Mouse (Mus musculus) gastrocnemius, postnatal 25 days (tissue): Measurements from ENCODE around the gene Cldn7. TPM values are rescaled to one million over a fixed set of nuclear protein-coding genes. Genes with fewer than 3 reads are reported as not detected.
A peak's percentile ranks its signal among the peaks of the same experiment; 100 is the strongest.
"Not testable (repeated sequence)": the region's sequence is repeated elsewhere in the genome, so short reads cannot be mapped to it uniquely, and the experiment has no call there.

Experiments
- DNase-seq: peaks from one replicate; pipeline ENCODE4 v3.0.0; 2022
- total RNA-seq, 2 experiments: library from RNA; stranded (reverse); gene quantifications; 1 replicate in 1 of 2; 2 replicates in 1 of 2; pipeline ENCODE4 v1.2.3; 2021

Cldn7 gene
- total RNA-seq, 2 experiments from 2014 or later, result 0.91 TPM; not detected in 1

DNA sequence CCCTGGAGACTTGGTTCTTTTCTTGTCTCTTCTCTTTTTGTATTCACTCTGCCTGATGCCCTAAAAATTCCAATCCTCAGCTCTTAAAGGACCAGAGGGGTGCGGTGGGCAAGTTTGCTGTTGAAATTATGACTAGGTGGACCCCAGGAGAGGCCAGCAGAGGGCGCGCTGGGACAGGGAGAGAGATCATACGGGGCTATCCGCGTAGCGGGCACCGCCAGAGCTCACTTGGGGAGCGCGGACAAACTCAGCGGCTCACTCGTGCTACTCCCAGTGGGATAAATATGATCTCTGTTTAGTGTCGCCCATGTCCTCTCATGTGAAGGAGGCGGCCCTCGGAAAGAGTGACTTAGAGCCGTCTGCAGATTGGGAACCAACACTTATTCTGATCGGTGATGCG, 30.4 kb upstream of the Cldn7 start:
- DNase-seq, result peak; percentile 82

DNA sequence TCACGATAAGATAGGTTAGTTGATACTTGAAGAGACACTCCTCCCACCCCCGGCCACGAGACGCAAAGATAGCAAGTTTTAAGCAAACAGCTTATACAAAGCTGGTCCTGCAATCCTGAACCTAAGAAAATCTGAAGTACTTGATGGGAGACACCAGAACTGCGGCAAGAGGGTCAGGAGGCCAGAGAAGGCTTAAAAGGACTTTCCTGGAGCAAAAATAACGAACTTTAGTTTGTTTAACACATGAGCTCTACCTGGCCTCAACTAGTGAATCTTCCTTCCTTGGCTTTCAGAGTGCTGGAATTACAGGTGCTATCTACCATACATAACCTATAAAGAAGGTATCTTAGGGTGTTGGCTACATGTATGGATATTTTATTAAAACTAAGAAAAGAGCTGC, 29.9 kb upstream of the Cldn7 start:
- no peak for DNase-seq

- DNase-seq, result peak; percentile 88
Measured at GRCm38 (mm10) chr11:69935137-69935879, 29.3 kb upstream of the Cldn7 start, which contains the start of gene Ybx2. Gene Ybx2, plus strand, starts transcription at chr11:69935796.

DNA sequence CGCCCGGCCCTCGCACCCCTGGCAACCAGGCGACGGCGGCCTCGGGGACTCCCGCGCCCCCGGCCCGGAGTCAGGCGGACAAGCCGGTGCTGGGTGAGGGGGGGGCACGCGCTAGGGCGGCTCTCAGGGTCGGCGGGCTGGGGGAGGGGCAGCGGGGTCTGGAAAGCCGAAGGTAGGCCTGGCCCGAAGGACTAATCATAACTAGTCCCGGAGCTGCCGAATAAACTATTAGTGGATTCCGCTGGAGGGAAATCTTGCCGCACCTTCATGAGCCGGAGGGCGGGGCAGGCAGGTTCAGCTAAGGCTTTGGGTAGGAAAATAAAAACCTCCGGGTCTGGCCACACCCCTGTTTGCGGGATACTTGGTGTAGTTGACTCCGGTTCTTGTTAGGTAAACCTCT, 28.4 kb upstream of the Cldn7 start:
- DNase-seq, result no peak

GRCm38 (mm10) chr11:69936714-69937347, 27.7 kb upstream of the Cldn7 start:
- peak; percentile 29 for DNase-seq

GRCm38 (mm10) chr11:69937385-69937784, 27.2 kb upstream of the Cldn7 start:
- peak; percentile 74 for DNase-seq

GRCm38 (mm10) chr11:69937834-69938233, 26.7 kb upstream of the Cldn7 start:
- no peak for DNase-seq

DNA sequence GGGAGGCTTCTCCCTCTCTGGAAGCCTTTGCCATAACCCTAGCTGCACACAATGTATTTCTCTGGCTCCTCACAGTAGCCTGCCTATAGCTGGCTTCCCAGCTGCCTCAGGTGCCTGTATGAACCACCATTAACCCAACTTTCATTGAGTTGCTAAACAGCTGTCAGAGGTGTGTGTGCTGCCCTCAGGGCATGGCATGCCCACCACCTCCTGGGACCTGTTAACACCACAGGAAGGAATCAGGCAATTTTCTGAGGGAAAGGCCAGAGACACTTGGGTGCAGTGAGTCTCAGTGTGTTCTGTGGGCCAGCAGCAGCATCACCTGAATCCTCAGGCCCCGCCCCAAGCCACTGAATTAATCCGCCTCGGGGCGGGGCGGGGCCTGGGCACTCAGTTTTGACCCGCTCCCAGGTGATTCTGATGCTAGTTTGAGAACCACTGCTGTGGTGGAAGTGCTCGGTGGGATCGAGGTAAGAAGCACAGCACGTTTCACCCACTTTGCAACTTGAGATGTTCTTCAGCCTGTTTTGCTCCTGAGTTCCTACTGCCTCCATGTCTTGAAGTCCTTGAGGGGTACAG, 26.1 kb upstream of the Cldn7 start:
- no peak for DNase-seq

- no peak for DNase-seq
Measured at GRCm38 (mm10) chr11:69939181-69939580, 25.4 kb upstream of the Cldn7 start.

DNA sequence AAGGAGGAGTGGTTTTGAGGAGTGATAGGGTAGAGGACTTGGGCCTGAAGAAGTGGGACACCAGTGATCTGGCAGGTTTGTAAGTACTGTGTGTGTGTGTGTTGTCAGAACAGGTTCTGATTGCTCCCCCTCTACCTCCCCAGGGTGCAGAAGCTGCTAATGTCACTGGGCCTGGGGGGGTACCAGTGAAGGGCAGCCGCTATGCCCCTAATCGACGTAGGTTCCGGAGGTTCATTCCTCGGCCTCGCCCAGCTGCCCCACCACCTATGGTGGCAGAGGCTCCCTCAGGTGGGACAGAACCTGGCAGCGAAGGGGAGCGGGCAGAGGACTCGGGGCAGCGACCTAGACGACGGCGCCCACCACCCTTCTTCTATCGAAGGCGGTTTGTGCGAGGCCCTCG, 24.8 kb upstream of the Cldn7 start:
- DNase-seq, result no peak

DNA sequence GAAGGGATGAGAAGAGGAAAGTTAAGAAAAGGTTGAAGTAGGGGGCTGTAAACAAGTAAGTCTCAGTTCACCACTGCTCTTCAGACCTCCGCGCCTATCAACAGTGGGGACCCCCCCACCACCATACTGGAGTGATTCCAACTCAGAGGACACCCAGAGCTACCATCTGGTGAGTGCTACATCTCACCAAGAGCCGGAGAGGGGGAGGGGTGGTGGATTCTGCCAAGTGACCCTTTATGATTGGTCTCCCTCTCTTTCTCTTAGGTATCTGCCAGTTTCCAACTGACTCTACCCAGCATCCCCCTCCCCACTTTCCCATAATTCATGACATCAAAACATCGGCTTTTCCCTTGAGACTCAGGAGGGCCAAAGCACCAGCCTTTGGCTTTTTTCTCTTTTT, 23.6 kb upstream of the Cldn7 start:
- peak; percentile 37 for DNase-seq

DNA sequence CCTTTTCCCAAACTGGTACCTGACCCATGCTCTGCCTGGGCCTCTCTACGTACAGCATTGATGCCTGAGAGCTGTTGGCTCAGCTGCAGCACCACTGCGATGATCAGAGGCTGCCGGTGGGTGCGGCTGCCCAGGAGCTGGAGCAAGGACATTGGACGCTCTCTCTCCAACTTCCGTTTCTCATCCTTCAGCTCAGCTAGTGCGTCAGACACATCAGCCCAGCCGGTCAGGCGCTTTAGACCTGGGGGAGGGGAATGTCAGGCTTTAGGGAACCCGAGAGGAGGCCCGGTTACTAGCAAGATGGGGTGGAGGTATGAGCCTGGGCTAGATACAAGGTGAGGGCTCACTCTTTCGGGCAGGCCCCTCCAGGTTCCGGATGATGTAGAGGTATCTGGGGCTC, 19.4 kb upstream of the Cldn7 start:
- DNase-seq, result no peak

DNA sequence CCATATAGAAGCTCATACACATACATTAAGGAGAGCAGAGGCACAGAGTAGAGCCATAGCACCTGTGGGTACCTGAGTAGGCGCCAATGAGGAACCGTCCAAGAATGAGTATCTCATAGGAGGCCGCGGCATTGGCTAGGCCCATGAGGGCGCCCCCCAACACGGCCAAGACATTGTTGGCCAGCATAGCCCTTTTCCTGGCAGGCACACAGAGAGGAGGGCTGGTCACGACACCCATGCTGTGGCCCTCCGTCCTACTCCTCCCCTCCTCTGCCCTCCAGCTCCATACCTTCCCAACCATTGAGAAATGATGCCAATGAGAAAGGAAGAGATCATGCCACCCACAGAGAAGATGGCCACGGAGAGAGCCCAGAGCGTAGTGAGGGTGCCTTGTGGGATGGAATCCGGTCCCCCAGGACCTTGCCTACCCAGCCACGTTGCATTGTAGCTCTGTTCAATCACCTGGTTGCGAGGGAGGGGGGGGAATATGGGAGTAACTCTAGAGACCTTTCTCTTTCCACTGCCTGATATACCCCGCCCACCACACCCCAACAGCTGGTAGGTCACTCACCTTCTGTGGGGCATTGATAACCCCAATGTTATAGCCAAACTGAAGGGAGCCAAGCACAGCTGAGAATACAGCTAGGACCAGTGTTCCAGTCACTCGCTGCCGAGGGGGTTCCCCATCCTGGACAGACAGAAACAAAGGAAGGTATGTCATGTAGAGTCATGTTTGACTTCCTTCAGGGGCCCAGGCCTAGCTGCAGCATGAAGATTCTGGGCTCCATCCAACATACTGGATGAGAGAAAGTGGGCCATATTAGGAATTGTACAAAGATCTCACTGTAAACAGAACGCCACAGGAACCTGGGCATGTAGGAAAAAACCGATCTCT, 18.3 kb upstream of the Cldn7 start:
- no peak for DNase-seq

GRCm38 (mm10) chr11:69947337-69948065, 17.1 kb upstream of the Cldn7 start:
- peak; percentile 84 for DNase-seq

GRCm38 (mm10) chr11:69948066-69948762, 16.4 kb upstream of the Cldn7 start, which contains the start of gene Slc2a4:
Gene Slc2a4, minus strand, starts transcription at chr11:69948188.
- peak; percentile 94 for DNase-seq

DNA sequence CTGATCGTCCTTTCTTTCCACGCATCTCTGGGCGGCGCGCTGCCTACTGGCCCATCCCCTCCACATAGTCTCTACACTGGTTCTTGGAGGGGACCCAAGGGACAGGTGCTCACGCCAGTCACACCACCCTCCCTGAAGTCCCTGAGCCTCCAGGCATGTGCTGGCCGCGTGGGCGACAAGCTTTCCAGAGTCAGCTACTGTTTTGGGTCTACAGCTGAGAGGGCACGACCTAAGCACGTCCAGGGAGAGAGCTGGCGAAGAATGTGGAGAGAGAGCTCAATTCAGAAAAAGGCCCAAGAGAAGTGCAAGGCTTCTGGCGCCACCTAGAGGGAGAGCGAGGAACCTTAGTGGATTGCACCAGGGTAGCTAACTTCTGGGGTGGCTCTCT, 15.8 kb upstream of the Cldn7 start:
- DNase-seq, result peak; percentile 86

DNA sequence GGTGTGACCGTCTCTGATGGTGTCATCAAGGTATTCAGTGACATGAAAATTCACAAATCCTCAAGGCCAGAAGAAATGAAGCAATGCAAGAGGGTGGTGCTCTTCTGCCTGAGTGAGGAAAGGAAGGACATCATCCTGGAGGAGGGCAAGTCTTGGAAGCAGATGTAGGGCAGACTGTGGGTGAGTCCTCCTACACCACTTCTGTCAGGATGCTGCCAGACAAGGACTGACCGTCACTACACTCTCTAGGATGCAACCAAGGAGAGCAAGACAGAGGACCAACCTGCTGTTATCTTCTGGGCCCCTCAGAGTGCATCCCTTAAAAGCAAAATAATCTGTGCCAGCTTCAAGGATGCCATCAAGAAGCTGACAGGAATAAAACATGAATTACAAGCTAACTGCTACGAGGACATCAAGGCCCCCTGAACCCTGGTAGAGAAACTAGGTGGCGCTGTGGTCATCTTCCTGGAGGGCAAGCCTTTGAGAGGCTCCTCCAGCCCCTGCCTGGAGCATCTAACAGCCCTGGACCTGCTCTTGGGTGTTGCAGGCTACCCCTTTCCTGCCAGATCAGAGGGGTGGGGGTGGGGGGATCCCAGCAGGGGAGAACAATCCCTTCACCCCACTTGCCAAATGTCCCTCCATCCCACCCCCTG, 13.6 kb upstream of the Cldn7 start:
- DNase-seq, result no peak

DNA sequence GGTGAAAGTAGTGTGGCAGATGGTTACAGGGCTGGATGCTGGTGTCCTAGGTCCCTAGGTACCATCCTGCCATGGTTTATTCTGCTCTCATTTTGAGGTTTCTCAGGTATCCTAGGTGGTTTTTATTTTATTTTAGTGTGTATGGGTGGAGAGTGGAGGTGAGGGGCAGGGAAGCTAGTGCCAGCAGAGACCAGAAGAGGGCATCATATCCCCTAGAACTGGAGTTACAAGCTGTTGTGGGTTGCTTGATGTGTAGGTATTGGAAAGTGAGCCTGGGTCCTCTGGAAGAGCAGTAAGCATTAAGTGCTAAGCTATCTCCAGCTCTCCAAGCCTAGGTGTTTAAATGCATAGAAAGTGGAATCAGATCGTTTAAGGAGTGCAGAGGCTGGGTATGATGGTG, 12.3 kb upstream of the Cldn7 start:
- no peak for DNase-seq

DNA sequence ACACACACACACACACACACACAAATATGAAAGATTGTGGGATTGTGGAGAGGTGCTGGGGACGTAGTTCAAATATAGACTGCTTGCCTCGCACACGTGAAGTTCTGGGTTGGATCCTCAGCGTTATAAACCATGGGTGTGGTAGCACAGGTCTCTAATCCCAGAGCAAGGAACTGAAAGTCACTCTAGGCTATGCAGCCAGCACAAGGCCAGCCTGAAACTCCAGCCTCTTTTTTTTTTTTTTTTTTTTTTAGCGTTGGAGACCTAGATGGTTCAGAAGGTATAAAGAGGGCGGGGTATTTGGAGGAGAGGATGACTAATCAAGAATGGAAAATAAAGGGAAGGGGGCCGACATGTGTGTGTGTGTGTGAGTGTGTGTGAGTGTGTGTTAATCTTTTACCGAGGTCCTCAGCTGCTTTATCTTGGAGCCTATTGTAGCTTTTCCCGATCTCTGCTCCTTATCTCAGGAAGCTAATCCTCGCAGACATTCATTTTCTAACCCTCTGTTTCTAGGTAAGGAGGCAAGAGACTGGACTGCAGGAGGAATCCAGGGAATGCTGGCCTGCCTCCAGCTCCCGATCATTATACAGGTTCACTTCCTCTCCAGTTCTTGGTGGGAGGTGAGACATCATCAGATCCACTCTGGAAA, 11.2 kb upstream of the Cldn7 start:
- DNase-seq, result no peak

DNA sequence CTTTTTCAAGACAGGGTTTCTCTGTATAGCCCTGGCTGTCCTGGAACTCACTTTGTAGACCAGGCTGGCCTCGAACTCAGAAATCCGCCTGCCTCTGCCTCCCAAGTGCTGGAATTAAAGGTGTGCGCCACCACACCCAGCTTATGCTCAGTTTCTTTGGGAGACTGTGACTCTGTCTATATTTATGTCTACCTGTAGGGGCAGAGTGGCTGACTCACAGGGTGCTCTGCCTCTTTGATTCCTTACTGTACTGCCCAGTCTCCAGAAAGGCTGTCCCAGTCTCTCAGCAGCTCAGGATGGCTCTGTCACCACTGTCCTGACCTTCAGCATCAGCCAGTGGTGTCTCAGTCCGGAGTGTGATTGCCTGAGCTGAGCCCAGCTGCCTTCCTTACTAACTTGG, 9.0 kb upstream of the Cldn7 start:
- DNase-seq, result not testable (repeated sequence)
